Mouse (Mus musculus): ENCODE measurements around the gene Adam10. TPM values are rescaled to one million over a fixed set of nuclear protein-coding genes. Genes with fewer than 3 reads are reported as not detected.

The Adam10 gene
- polyA plus RNA-seq (2012; rRNA removed) (27.6 and 37.2 TPM in 2 replicates), polyA plus RNA-seq (2014; fragmentation: Nextera tagmentation; extraction: Ambion mirVana) (55.2 and 61.5 TPM in 2 replicates)

GRCm38 (mm10) chr9:70678682-70679131 lies at the start of gene Adam10:
Gene Adam10, plus strand, starts transcription at chr9:70678997.
- H3K36me3 ChIP-seq (replicated peaks; ENCODE audit: control insufficient read depth, insufficient read depth, low read depth): no peaks in the 10 kb centered on the region; the same call in 1 of the 2 replicates
- peak; percentile 97 for ATAC-seq (ENCODE audit: insufficient read depth)
- peak within 1 kb of the TSS; percentile 86 for H3K4me2 ChIP-seq (ENCODE audit: low read depth)
- no peaks in the 10 kb centered on the region for H3K27me3 ChIP-seq (ENCODE audit: control insufficient read depth, insufficient read depth, low read length)
- peak within 1 kb of the TSS; percentile 84 to 85 for H3K4me3 ChIP-seq (ENCODE audit: insufficient read depth in 1 of 2, low read depth in 2 of 2, low read length in 2 of 2)
- WGBS (ENCODE audit: insufficient replicate concordance): under 1% methylated on average over 47 of the region's 48 CpGs
- H3K9ac ChIP-seq (replicated peaks): peak within 1 kb of the TSS; percentile 95
- H3K27ac ChIP-seq: peak within 1 kb of the TSS; percentile 70
- TF ChIP-seq CTCF (IDR thresholded peaks at IDR 0.05; ENCODE audit: low read depth): 0 out of 2 replicates have a peak, but pooled peaks have one; percentile 6
- TF ChIP-seq EP300 (IDR thresholded peaks at IDR 0.05; ENCODE audit: low read depth): peak; percentile 64; the same call in 1 of the 2 replicates
- H3K9me3 ChIP-seq (ENCODE audit: control insufficient read depth, low read length): no peaks in the 10 kb centered on the region
- peak; percentile 97 for DNase-seq (ENCODE audit: low read depth in 3 of 3, low spot score in 3 of 3)
- peaks cover 26 to 32% of the 10 kb centered on the region in 2 experiments for H3K4me1 ChIP-seq (replicated peaks; ENCODE audit: control insufficient read depth in 2 of 2, insufficient read depth in 2 of 2, low read length in 1 of 2)

GRCm38 (mm10) chr9:70629711-70630110 lies 49.1 kb upstream of the Adam10 start:
- Histone ChIP-seq H3K9me3 (ENCODE audit: control insufficient read depth, low read length) (no peaks in the 10 kb centered on the region), H3K4me2 (ENCODE audit: low read depth) (no peak overlapping the region), H3K4me3 (ENCODE audit: insufficient read depth in 1 of 2, low read depth in 2 of 2, low read length in 2 of 2) (no peak overlapping the region), H3K27me3 (ENCODE audit: control insufficient read depth, insufficient read depth, low read length) (no peaks in the 10 kb centered on the region), H3K9ac (replicated peaks) (no peak overlapping the region), H3K27ac (no peak overlapping the region), H3K36me3 (replicated peaks; ENCODE audit: control insufficient read depth, insufficient read depth, low read depth) (peaks cover 23% of the 10 kb centered on the region), H3K4me1 (replicated peaks; ENCODE audit: control insufficient read depth in 2 of 2, insufficient read depth in 2 of 2, low read length in 1 of 2) (no peaks in the 10 kb centered on the region)
- ATAC-seq (ENCODE audit: insufficient read depth): no peak
- WGBS (ENCODE audit: insufficient replicate concordance): 90% methylated on average over 2 of the region's 2 CpGs
- no peak for TF ChIP-seq EP300 (IDR thresholded peaks at IDR 0.05; ENCODE audit: low read depth)
- TF ChIP-seq CTCF (IDR thresholded peaks at IDR 0.05; ENCODE audit: low read depth): no peak
- no peak for DNase-seq (ENCODE audit: low read depth in 3 of 3, low spot score in 3 of 3)

- 46% methylated on average over 5 of the region's 5 CpGs for WGBS (ENCODE audit: insufficient replicate concordance)
- no peak overlapping the region for H3K9ac ChIP-seq (replicated peaks)
- no peak overlapping the region for H3K4me2 ChIP-seq (ENCODE audit: low read depth)
- peaks cover 14% of the 10 kb centered on the region for H3K36me3 ChIP-seq (replicated peaks; ENCODE audit: control insufficient read depth, insufficient read depth, low read depth)
- H3K27ac ChIP-seq: no peak overlapping the region
- no peaks in the 10 kb centered on the region for H3K27me3 ChIP-seq (ENCODE audit: control insufficient read depth, insufficient read depth, low read length)
- H3K4me3 ChIP-seq (ENCODE audit: insufficient read depth in 1 of 2, low read depth in 2 of 2, low read length in 2 of 2): no peak overlapping the region
- ATAC-seq (ENCODE audit: insufficient read depth) (no peak), DNase-seq (ENCODE audit: low read depth in 3 of 3, low spot score in 3 of 3) (no peak)
- no peaks in the 10 kb centered on the region for H3K9me3 ChIP-seq (ENCODE audit: control insufficient read depth, low read length)
- TF ChIP-seq EP300 (IDR thresholded peaks at IDR 0.05; ENCODE audit: low read depth): no peak
- TF ChIP-seq CTCF (IDR thresholded peaks at IDR 0.05; ENCODE audit: low read depth): no peak
- no peaks in the 10 kb centered on the region for H3K4me1 ChIP-seq (replicated peaks; ENCODE audit: control insufficient read depth in 2 of 2, insufficient read depth in 2 of 2, low read length in 1 of 2)
These were observed 47.1 kb upstream of the Adam10 start for GRCm38 (mm10) chr9:70631665-70632064.

- H3K27ac ChIP-seq: no peak overlapping the region
- no peak overlapping the region for H3K4me3 ChIP-seq (ENCODE audit: insufficient read depth in 1 of 2, low read depth in 2 of 2, low read length in 2 of 2)
- no peaks in the 10 kb centered on the region for H3K4me1 ChIP-seq (replicated peaks; ENCODE audit: control insufficient read depth in 2 of 2, insufficient read depth in 2 of 2, low read length in 1 of 2)
- ATAC-seq (ENCODE audit: insufficient read depth): no peak
- 87% methylated on average over 2 of the region's 2 CpGs for WGBS (ENCODE audit: insufficient replicate concordance)
- no peak for TF ChIP-seq CTCF (IDR thresholded peaks at IDR 0.05; ENCODE audit: low read depth)
- no peak for TF ChIP-seq EP300 (IDR thresholded peaks at IDR 0.05; ENCODE audit: low read depth)
- no peak for DNase-seq (ENCODE audit: low read depth in 3 of 3, low spot score in 3 of 3)
- no peaks in the 10 kb centered on the region for H3K9me3 ChIP-seq (ENCODE audit: control insufficient read depth, low read length)
- H3K4me2 ChIP-seq (ENCODE audit: low read depth): no peak overlapping the region
- H3K27me3 ChIP-seq (ENCODE audit: control insufficient read depth, insufficient read depth, low read length): no peaks in the 10 kb centered on the region
- H3K36me3 ChIP-seq (replicated peaks; ENCODE audit: control insufficient read depth, insufficient read depth, low read depth): peaks cover 26% of the 10 kb centered on the region
- no peak overlapping the region for H3K9ac ChIP-seq (replicated peaks)
These were observed 42.0 kb upstream of the Adam10 start for GRCm38 (mm10) chr9:70636748-70637147.

GRCm38 (mm10) chr9:70650260-70650659 lies 28.5 kb upstream of the Adam10 start:
- Histone ChIP-seq H3K9ac (replicated peaks) (no peak overlapping the region), H3K36me3 (replicated peaks; ENCODE audit: control insufficient read depth, insufficient read depth, low read depth) (peaks cover 18% of the 10 kb centered on the region), H3K4me1 (replicated peaks; ENCODE audit: control insufficient read depth in 2 of 2, insufficient read depth in 2 of 2, low read length in 1 of 2) (peaks cover 16 to 20% of the 10 kb centered on the region in 2 experiments), H3K9me3 (ENCODE audit: control insufficient read depth, low read length) (no peaks in the 10 kb centered on the region), H3K27ac (no peak overlapping the region), H3K4me3 (ENCODE audit: insufficient read depth in 1 of 2, low read depth in 2 of 2, low read length in 2 of 2) (no peak overlapping the region), H3K4me2 (ENCODE audit: low read depth) (no peak overlapping the region), H3K27me3 (ENCODE audit: control insufficient read depth, insufficient read depth, low read length) (no peaks in the 10 kb centered on the region)
- DNase-seq (ENCODE audit: low read depth in 3 of 3, low spot score in 3 of 3): no peak
- WGBS (ENCODE audit: insufficient replicate concordance): 71% methylated on average over 2 of the region's 2 CpGs
- no peak for ATAC-seq (ENCODE audit: insufficient read depth)
- TF ChIP-seq EP300 (IDR thresholded peaks at IDR 0.05; ENCODE audit: low read depth): no peak
- no peak for TF ChIP-seq CTCF (IDR thresholded peaks at IDR 0.05; ENCODE audit: low read depth)

All from liver, embryonic 14.5 days (tissue).